19 mouse cellular contexts compared by ENCODE assay signal in genomic region chr7:26201083-26201482, GRCm38 (mm10). TPM values are rescaled to one million over a fixed set of nuclear protein-coding genes. Genes with fewer than 3 reads are reported as not detected.
DNase-seq lines count a peak whose midpoint lies in the region; ATAC-seq and TF ChIP-seq lines count a peak whose summit lies in the region.
"Had no signal": no experiment of that assay in that cellular context is flagged by ENCODE, and none has a peak within 500 bp of the region (broad histone marks: within the 10 kb centered on the region; RNA-seq: fewer than 3 reads in every experiment).

No protein-coding gene starts in this region.

- no peak overlapping the region for H3K4me3 ChIP-seq in lung, adult 2 months (replicated peaks; ENCODE audit: extremely low read depth, low read depth, low read length)
- H3K4me3 ChIP-seq in E14TG2a.4 (replicated peaks; ENCODE audit: low read length): no peak overlapping the region
- no peak overlapping the region for H3K4me3 ChIP-seq in G1E (ENCODE audit: low read depth, low read length)
- no peak overlapping the region for H3K4me3 ChIP-seq in kidney, postnatal 0 days (replicated peaks; ENCODE audit: low read depth, low read length)
- H3K4me3 ChIP-seq: heart, embryonic 15.5 days; hindbrain, embryonic 10.5 days; limb, embryonic 10.5 days; megakaryocyte, embryonic 14.5 days had no signal

- WGBS in lung, adult 2 months: 23% methylated on average over 2 of the region's 2 CpGs
- WGBS in kidney, postnatal 0 days: 8% methylated on average over 2 of the region's 2 CpGs

- no peak for TF ChIP-seq POLR2A in lung, adult 2 months (IDR thresholded peaks at IDR 0.05; ENCODE audit: borderline replicate concordance, extremely low read depth, low read depth, low read length)

- H3K4me2 ChIP-seq in kidney, postnatal 0 days (ENCODE audit: low read length): no peak overlapping the region
- H3K4me2 ChIP-seq: heart, embryonic 15.5 days; lung, embryonic 14.5 days had no signal

- H3K9me3 ChIP-seq in E14TG2a.4 (ENCODE audit: low read length) (0 out of 2 replicates have a peak, but pooled peaks cover 4% of the 10 kb centered on the region), G1E (replicated peaks) (no peaks in the 10 kb centered on the region)
- no peaks in the 10 kb centered on the region for H3K9me3 ChIP-seq in kidney, postnatal 0 days (replicated peaks; ENCODE audit: low read length)
- H3K9me3 ChIP-seq: heart, embryonic 15.5 days; limb, embryonic 10.5 days; megakaryocyte, embryonic 14.5 days had no signal

- no peaks in the 10 kb centered on the region for H3K27me3 ChIP-seq in E14TG2a.4 (ENCODE audit: insufficient read depth, low read length)
- H3K27me3 ChIP-seq in G1E (ENCODE audit: insufficient read depth, low read length): no peaks in the 10 kb centered on the region
- no peaks in the 10 kb centered on the region for H3K27me3 ChIP-seq in kidney, postnatal 0 days (ENCODE audit: insufficient read depth, low read length)
- H3K27me3 ChIP-seq: heart, embryonic 15.5 days; megakaryocyte, embryonic 14.5 days had no signal

- DNase-seq in lung, adult 18-20 months: peak; percentile 21 to 44
- no peak for DNase-seq in lung, adult 2 months
- no peak for DNase-seq in G1E (ENCODE audit: low spot score)
- no peak for DNase-seq in kidney, postnatal 0 days (ENCODE audit: low spot score)
- no peak for DNase-seq in gastrocnemius, adult 8-10 months (ENCODE audit: low spot score in 2 of 2)
- DNase-seq in cerebellum, adult 11 months: no peak
- no peak for DNase-seq in cerebellum, adult 11-12 months
- DNase-seq: cerebellum, adult 9-10 months; lung, embryonic 14.5 days; thymus, adult 2 months had no signal

- TF ChIP-seq CTCF in lung, adult 2 months (IDR thresholded peaks at IDR 0.05; ENCODE audit: insufficient read depth, low read length): no peak
- TF ChIP-seq CTCF in E14TG2a.4 (conservative IDR thresholded peaks at IDR 0.05; ENCODE audit: low read length): peak; percentile 56
- peak; percentile 11; the same call in 1 of the 2 replicates for TF ChIP-seq CTCF in G1E (IDR thresholded peaks at IDR 0.05; ENCODE audit: low read depth, low read length)
- TF ChIP-seq CTCF in kidney, postnatal 0 days (IDR thresholded peaks at IDR 0.05; ENCODE audit: low read depth): peak; percentile 19; the same call in 1 of the 2 replicates

- H3K9ac ChIP-seq in kidney, postnatal 0 days (ENCODE audit: low read depth, low read length): no peak overlapping the region
- H3K9ac ChIP-seq: heart, embryonic 15.5 days; lung, embryonic 14.5 days had no signal

- H3K4me1 ChIP-seq in lung, adult 2 months (ENCODE audit: control insufficient read depth, insufficient read depth, low read length): no peaks in the 10 kb centered on the region
- H3K4me1 ChIP-seq in E14TG2a.4 (replicated peaks; ENCODE audit: low read depth, low read length): no peaks in the 10 kb centered on the region
- no peaks in the 10 kb centered on the region for H3K4me1 ChIP-seq in G1E (ENCODE audit: insufficient read depth, low read depth, low read length)
- no peaks in the 10 kb centered on the region for H3K4me1 ChIP-seq in kidney, postnatal 0 days (replicated peaks; ENCODE audit: insufficient read depth, low read length)
- H3K4me1 ChIP-seq: heart, embryonic 15.5 days; hindbrain, embryonic 10.5 days; limb, embryonic 10.5 days; megakaryocyte, embryonic 14.5 days had no signal

- H3K36me3 ChIP-seq in E14TG2a.4 (ENCODE audit: insufficient read depth, low read length) (no peaks in the 10 kb centered on the region), G1E (replicated peaks) (no peaks in the 10 kb centered on the region)
- H3K36me3 ChIP-seq in kidney, postnatal 0 days (ENCODE audit: insufficient read depth, low read length): no peaks in the 10 kb centered on the region
- H3K36me3 ChIP-seq: heart, embryonic 15.5 days; hindbrain, embryonic 10.5 days; limb, embryonic 10.5 days had no signal

- ATAC-seq in G1E (ENCODE audit: extremely low read depth, insufficient number of reproducible peaks, low FRiP score, poor library complexity, severe bottlenecking): no peak
- ATAC-seq in kidney, postnatal 0 days (replicated peaks; ENCODE audit: low FRiP score, low read depth): no peak
- ATAC-seq: forebrain, embryonic 14.5 days; midbrain, embryonic 16.5 days had no signal

- H3K27ac ChIP-seq in kidney, postnatal 0 days: no peak overlapping the region
- H3K27ac ChIP-seq: heart, embryonic 15.5 days; hindbrain, embryonic 10.5 days; limb, embryonic 10.5 days had no signal

RNA-seq across cellular contexts. Expression of gene Cyp2b9, which starts 27.9 kb away (rescaled TPM):
- not detected in 2 replicates for polyA plus RNA-seq in lung, adult 2 months (2012; rRNA removed)
- total RNA-seq in G1E (2014; fragmentation: Nextera tagmentation) (not detected in 2 replicates), G1E (2017) (not detected in 2 replicates)
- polyA plus RNA-seq in G1E (2012): not detected in 2 replicates
- polyA plus RNA-seq in kidney, postnatal 0 days (2015; fragmentation: Nextera tagmentation; extraction: Ambion mirVana): not detected in 2 replicates
- not detected for total RNA-seq in gastrocnemius, adult 8-10 months (2022)
- total RNA-seq: adrenal gland, adult 18-20 months; granulocyte monocyte progenitor cell, adult 5-6 weeks had no signal
- polyA plus RNA-seq: forebrain, embryonic 14.5 days; heart, embryonic 15.5 days; hindbrain, embryonic 10.5 days; limb, embryonic 10.5 days; lung, embryonic 14.5 days; midbrain, embryonic 16.5 days; thymus, adult 2 months had no signal

RNA-seq across cellular contexts. Expression of gene Vmn1r184, which starts 59.1 kb away (rescaled TPM):
- polyA plus RNA-seq in lung, adult 2 months (2012; rRNA removed): not detected in 2 replicates
- total RNA-seq in G1E (2014; fragmentation: Nextera tagmentation) (not detected in 2 replicates), G1E (2017) (under 0.01 and 0.11 TPM in 2 replicates)
- polyA plus RNA-seq in G1E (2012): not detected in 2 replicates
- not detected in 2 replicates for polyA plus RNA-seq in kidney, postnatal 0 days (2015; fragmentation: Nextera tagmentation; extraction: Ambion mirVana)
- not detected for total RNA-seq in gastrocnemius, adult 8-10 months (2022)
- total RNA-seq: adrenal gland, adult 18-20 months; granulocyte monocyte progenitor cell, adult 5-6 weeks had no signal
- polyA plus RNA-seq: forebrain, embryonic 14.5 days; heart, embryonic 15.5 days; hindbrain, embryonic 10.5 days; limb, embryonic 10.5 days; lung, embryonic 14.5 days; midbrain, embryonic 16.5 days; thymus, adult 2 months had no signal

Comparison
In these comparisons a context has a peak if more than half of its experiments do, and no peak if none do; other contexts are left out.
1. DNase-seq: peak in lung, adult 18-20 months (2 of 2); none in lung, adult 2 months (single experiment), G1E (single experiment), kidney, postnatal 0 days (single experiment), gastrocnemius, adult 8-10 months (0 of 2), cerebellum, adult 11 months (single experiment) and cerebellum, adult 11-12 months (single experiment).